Mouse (Mus musculus) neural tube, embryonic 13.5 days (tissue): Measurements from ENCODE around the gene Ppdpf. TPM values are rescaled to one million over a fixed set of nuclear protein-coding genes. Genes with fewer than 3 reads are reported as not detected.

Source experiments
- ATAC-seq: fragments of 200-750 bp; cut with Nextera tagmentation; 2 replicates; pipeline ENCODE4 v1.8.0; 2017; ENCODE audit warnings: low read depth, mild to moderate bottlenecking, moderate TSS enrichment, moderate library complexity
- H3K27ac ChIP-seq: fragments of 300-500 bp; sonication (generic); replicated peaks from 2 replicates; pipeline ENCODE4 v1.5.1; 2015; ENCODE audit warnings: moderate library complexity, mild to moderate bottlenecking, inconsistent platforms
- H3K27me3 ChIP-seq: fragments of 300-500 bp; sonication (generic); 2 replicates; pipeline ENCODE4 v1.6.1; 2015; ENCODE audit warnings: mild to moderate bottlenecking, inconsistent platforms
- H3K36me3 ChIP-seq: fragments of 300-500 bp; sonication (generic); 2 replicates; pipeline ENCODE4 v1.6.1; 2015; ENCODE audit warnings: mild to moderate bottlenecking, inconsistent platforms
- H3K4me1 ChIP-seq: fragments of 300-500 bp; sonication (generic); replicated peaks from 2 replicates; pipeline ENCODE4 v1.6.1; 2015; ENCODE audit warnings: inconsistent platforms
- H3K4me2 ChIP-seq: fragments of 300-500 bp; sonication (generic); 2 replicates; pipeline ENCODE4 v1.6.1; 2015; ENCODE audit warnings: inconsistent platforms, mild to moderate bottlenecking, moderate library complexity
- H3K4me3 ChIP-seq: fragments of 300-500 bp; sonication (generic); 2 replicates; pipeline ENCODE4 v1.5.1; 2015; ENCODE audit warnings: mild to moderate bottlenecking, inconsistent platforms
- H3K9ac ChIP-seq: fragments of 300-500 bp; sonication (generic); 2 replicates; pipeline ENCODE4 v1.6.1; 2015; ENCODE audit warnings: moderate library complexity, mild to moderate bottlenecking, inconsistent platforms
- H3K9me3 ChIP-seq: fragments of 300-500 bp; sonication (generic); 2 replicates; pipeline ENCODE4 v1.6.1; 2016; ENCODE audit warnings: inconsistent platforms
- WGBS: fragments of 180-500 bp; shearing (Covaris S2); methylation state at CpG from one replicate; pipeline ENCODE4 v1.1.7; 2015; 5-methylcytosine and 5-hydroxymethylcytosine counted together
- polyA plus RNA-seq: library from polyadenylated mRNA; unstranded; fragments of >200 nt; fragmentation: Nextera tagmentation; extraction: Ambion mirVana; gene quantifications from 2 replicates; pipeline ENCODE4 v1.2.1, GENCODE M21; 2015

Gene Ppdpf
- polyA plus RNA-seq, 1 experiment from 2014 or later, result 431 TPM

GRCm38 (mm10) chr2:181153131-181153530, 33.9 kb upstream of the Ppdpf start:
- Histone ChIP-seq H3K36me3 (peaks cover 39% of the 10 kb centered on the region), H3K9ac (no peak overlapping the region), H3K27me3 (peaks cover 71% of the 10 kb centered on the region), H3K4me2 (no peak overlapping the region), H3K4me3 (no peak overlapping the region), H3K9me3 (no peaks in the 10 kb centered on the region), H3K27ac (no peak overlapping the region), H3K4me1 (peaks cover 37% of the 10 kb centered on the region)
- ATAC-seq, result no peak
- 84% methylated on average over 1 of the region's 1 CpGs for WGBS

GRCm38 (mm10) chr2:181153837-181154236, 33.2 kb upstream of the Ppdpf start:
- no peak for ATAC-seq
- no peak overlapping the region for H3K27ac ChIP-seq
- no peaks in the 10 kb centered on the region for H3K9me3 ChIP-seq
- peaks cover 37% of the 10 kb centered on the region for H3K36me3 ChIP-seq
- peaks cover 71% of the 10 kb centered on the region for H3K27me3 ChIP-seq
- H3K4me2 ChIP-seq, result no peak overlapping the region
- H3K9ac ChIP-seq, result no peak overlapping the region
- WGBS, result 3% methylated on average over 1 of the region's 1 CpGs
- peaks cover 31% of the 10 kb centered on the region for H3K4me1 ChIP-seq
- H3K4me3 ChIP-seq, result no peak overlapping the region

- peak overlapping the region; percentile 47; the same call in 1 of the 2 replicates for H3K9ac ChIP-seq
- H3K27me3 ChIP-seq, result peaks cover 65% of the 10 kb centered on the region
- no peak for ATAC-seq
- H3K4me1 ChIP-seq, result peaks cover 36% of the 10 kb centered on the region
- no peak overlapping the region for H3K27ac ChIP-seq
- H3K4me3 ChIP-seq, result no peak overlapping the region
- H3K36me3 ChIP-seq, result peaks cover 32% of the 10 kb centered on the region
- peak overlapping the region; percentile 66 for H3K4me2 ChIP-seq
- 85% methylated on average over 3 of the region's 3 CpGs for WGBS
- H3K9me3 ChIP-seq, result no peaks in the 10 kb centered on the region
These were observed 32.7 kb upstream of the Ppdpf start for GRCm38 (mm10) chr2:181154361-181154760.

GRCm38 (mm10) chr2:181154831-181155415, 32.1 kb upstream of the Ppdpf start:
- peak overlapping the region; percentile 66 for H3K4me2 ChIP-seq
- peak overlapping the region; percentile 47; the same call in 1 of the 2 replicates for H3K9ac ChIP-seq
- no peak overlapping the region for H3K4me3 ChIP-seq
- H3K27ac ChIP-seq, result no peak overlapping the region
- peaks cover 41% of the 10 kb centered on the region for H3K4me1 ChIP-seq
- no peak for ATAC-seq
- peaks cover 26% of the 10 kb centered on the region for H3K36me3 ChIP-seq
- peaks cover 60% of the 10 kb centered on the region for H3K27me3 ChIP-seq
- H3K9me3 ChIP-seq, result no peaks in the 10 kb centered on the region
- 77% methylated on average over 8 of the region's 8 CpGs for WGBS

GRCm38 (mm10) chr2:181155801-181156200, 31.2 kb upstream of the Ppdpf start:
- peak overlapping the region; percentile 85 for H3K9ac ChIP-seq
- H3K9me3 ChIP-seq, result no peaks in the 10 kb centered on the region
- ATAC-seq, result peak; percentile 12
- H3K27ac ChIP-seq, result peak overlapping the region; percentile 84
- H3K4me3 ChIP-seq, result peak overlapping the region; percentile 55
- peaks cover 17% of the 10 kb centered on the region for H3K36me3 ChIP-seq
- peaks cover 51% of the 10 kb centered on the region for H3K27me3 ChIP-seq
- WGBS, result 48% methylated on average over 4 of the region's 4 CpGs
- peaks cover 47% of the 10 kb centered on the region for H3K4me1 ChIP-seq
- H3K4me2 ChIP-seq, result peak overlapping the region; percentile 66

GRCm38 (mm10) chr2:181156248-181157121, 30.6 kb upstream of the Ppdpf start, which contains the start of gene Eef1a2:
Gene Eef1a2 (minus strand): TSS chr2:181157014.
- Histone ChIP-seq H3K9ac (peak within 1 kb of the TSS; percentile 85), H3K36me3 (peaks cover 13% of the 10 kb centered on the region), H3K4me3 (peak within 1 kb of the TSS; percentile 55), H3K27ac (peak within 1 kb of the TSS; percentile 84), H3K4me1 (peaks cover 47% of the 10 kb centered on the region), H3K27me3 (peaks cover 44% of the 10 kb centered on the region), H3K4me2 (peak within 1 kb of the TSS; percentile 66), H3K9me3 (no peaks in the 10 kb centered on the region)
- peak; percentile 65 for ATAC-seq
- WGBS, result 4% methylated on average over 55 of the region's 55 CpGs

GRCm38 (mm10) chr2:181157180-181157579, 29.9 kb upstream of the Ppdpf start:
- Histone ChIP-seq H3K27me3 (peaks cover 40% of the 10 kb centered on the region), H3K9me3 (no peaks in the 10 kb centered on the region), H3K36me3 (peaks cover 13% of the 10 kb centered on the region; the same call in 1 of the 2 replicates), H3K4me1 (peaks cover 47% of the 10 kb centered on the region), H3K27ac (peak overlapping the region; percentile 84), H3K4me2 (peak overlapping the region; percentile 66), H3K4me3 (peak overlapping the region; percentile 55), H3K9ac (peak overlapping the region; percentile 85)
- 0 out of 2 replicates have a peak, but pooled peaks have one; percentile 1 for ATAC-seq
- 85% methylated on average over 4 of the region's 4 CpGs for WGBS

- H3K36me3 ChIP-seq, result peaks cover 8% of the 10 kb centered on the region; the same call in 1 of the 2 replicates
- peak overlapping the region; percentile 66 for H3K4me2 ChIP-seq
- peak overlapping the region; percentile 84 for H3K27ac ChIP-seq
- no peak overlapping the region for H3K9ac ChIP-seq
- WGBS, result 82% methylated on average over 6 of the region's 6 CpGs
- no peak overlapping the region for H3K4me3 ChIP-seq
- peaks cover 36% of the 10 kb centered on the region for H3K27me3 ChIP-seq
- peaks cover 47% of the 10 kb centered on the region for H3K4me1 ChIP-seq
- ATAC-seq, result no peak
- no peaks in the 10 kb centered on the region for H3K9me3 ChIP-seq
These were observed 29.2 kb upstream of the Ppdpf start for GRCm38 (mm10) chr2:181157716-181158302.

- Histone ChIP-seq H3K27ac (no peak overlapping the region), H3K27me3 (peaks cover 30% of the 10 kb centered on the region), H3K4me3 (no peak overlapping the region), H3K9ac (no peak overlapping the region), H3K9me3 (no peaks in the 10 kb centered on the region), H3K4me1 (peaks cover 47% of the 10 kb centered on the region), H3K36me3 (peaks cover 1% of the 10 kb centered on the region; the same call in 1 of the 2 replicates), H3K4me2 (no peak overlapping the region)
- no peak for ATAC-seq
- WGBS, result 93% methylated on average over 2 of the region's 2 CpGs
These were observed 28.6 kb upstream of the Ppdpf start for GRCm38 (mm10) chr2:181158471-181158870.

- H3K4me1 ChIP-seq, result peaks cover 47% of the 10 kb centered on the region
- H3K27me3 ChIP-seq, result peaks cover 30% of the 10 kb centered on the region
- no peaks in the 10 kb centered on the region for H3K9me3 ChIP-seq
- H3K27ac ChIP-seq, result peak overlapping the region; percentile 81; the same call in 1 of the 2 replicates
- WGBS, result 53% methylated on average over 7 of the region's 7 CpGs
- H3K4me2 ChIP-seq, result no peak overlapping the region
- H3K9ac ChIP-seq, result no peak overlapping the region
- no peak for ATAC-seq
- H3K4me3 ChIP-seq, result no peak overlapping the region
- H3K36me3 ChIP-seq, result no peaks in the 10 kb centered on the region
These were observed 27.9 kb upstream of the Ppdpf start for GRCm38 (mm10) chr2:181159091-181159514.

GRCm38 (mm10) chr2:181159771-181160170, 27.3 kb upstream of the Ppdpf start:
- ATAC-seq, result peak; percentile 76
- 2% methylated on average over 2 of the region's 2 CpGs for WGBS
- Histone ChIP-seq H3K36me3 (no peaks in the 10 kb centered on the region), H3K9ac (0 out of 2 replicates have a peak overlapping the region, but pooled peaks have one; percentile 13), H3K4me1 (peaks cover 44% of the 10 kb centered on the region), H3K4me3 (no peak overlapping the region), H3K27me3 (peaks cover 30% of the 10 kb centered on the region), H3K4me2 (0 out of 2 replicates have a peak overlapping the region, but pooled peaks have one; percentile 6), H3K9me3 (no peaks in the 10 kb centered on the region), H3K27ac (peak overlapping the region; percentile 81)

- peaks cover 24% of the 10 kb centered on the region for H3K27me3 ChIP-seq
- H3K4me1 ChIP-seq, result peaks cover 33% of the 10 kb centered on the region
- H3K27ac ChIP-seq, result no peak overlapping the region
- H3K9me3 ChIP-seq, result no peaks in the 10 kb centered on the region
- no peak overlapping the region for H3K9ac ChIP-seq
- no peak overlapping the region for H3K4me2 ChIP-seq
- H3K36me3 ChIP-seq, result no peaks in the 10 kb centered on the region
- 83% methylated on average over 4 of the region's 4 CpGs for WGBS
- no peak for ATAC-seq
- no peak overlapping the region for H3K4me3 ChIP-seq
These were observed 26.2 kb upstream of the Ppdpf start for GRCm38 (mm10) chr2:181160821-181161220.
